Mouse (Mus musculus) CD4-positive, CD25-positive, alpha-beta regulatory T cell, adult 2 months (primary cell): ENCODE data around the gene Samd8.
A peak's percentile ranks its signal among the peaks of the same experiment; 100 is the strongest.

Experiments
- DNase-seq: peaks from one replicate; pipeline ENCODE4 v3.0.0-alpha.2; 2012; ENCODE audit warnings: low read depth, low spot score

Samd8 gene

GRCm38 (mm10) chr14:21825786-21826491, 75.6 kb downstream of the Samd8 start:
- no peak for DNase-seq

GRCm38 (mm10) chr14:21830876-21831767, 80.8 kb downstream of the Samd8 start:
- DNase-seq, result peak; percentile 98

GRCm38 (mm10) chr14:21831830-21832403, 81.6 kb downstream of the Samd8 start:
- peak; percentile 59 for DNase-seq

GRCm38 (mm10) chr14:21838336-21839017, 88.1 kb downstream of the Samd8 start:
- DNase-seq, result no peak

- DNase-seq, result no peak
Observed at GRCm38 (mm10) chr14:21841819-21842592, 91.7 kb downstream of the Samd8 start.

- no peak for DNase-seq
Observed at GRCm38 (mm10) chr14:21843263-21843662, 92.9 kb downstream of the Samd8 start.

- DNase-seq, result no peak
Observed at GRCm38 (mm10) chr14:21846827-21847380, 96.6 kb downstream of the Samd8 start.

- peak; percentile 56 for DNase-seq
Observed at GRCm38 (mm10) chr14:21847381-21848165, 97.2 kb downstream of the Samd8 start.
